Mouse (Mus musculus) spleen, postnatal 4 days (tissue): ENCODE data around the gene Maml2.

Source experiments
- DNase-seq, 2 experiments: peaks; one replicate each; pipeline ENCODE4 v3.0.0; 2022; ENCODE audit warnings: low spot score in 2 of 2

Maml2 gene

DNA sequence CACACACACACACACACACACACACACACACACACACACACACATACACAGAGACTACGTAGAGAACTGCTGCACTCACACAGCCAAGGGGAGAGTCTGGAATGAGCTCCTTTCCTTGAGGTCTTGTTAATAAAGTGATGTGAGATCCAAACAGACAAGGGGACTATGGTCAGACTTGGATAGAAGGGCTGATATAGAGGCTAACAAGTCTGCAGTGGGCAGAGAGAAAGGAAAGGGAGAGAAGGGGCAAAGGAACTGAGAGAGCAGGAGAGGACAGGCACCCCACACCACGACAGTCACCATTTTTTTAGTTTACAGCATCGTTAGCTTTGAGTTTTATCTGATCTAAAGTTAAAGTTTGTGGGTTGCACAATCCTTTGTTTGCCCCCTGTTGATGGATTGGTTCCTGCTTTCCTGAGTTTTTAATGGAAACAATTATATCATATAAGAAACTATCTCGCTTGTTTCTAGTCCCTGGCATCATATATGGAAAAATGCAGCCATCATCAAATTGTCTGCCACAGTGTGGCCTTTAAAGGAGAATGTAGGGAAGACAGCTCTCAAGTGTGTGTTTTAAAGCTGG lies 149.0 kb downstream of the Maml2 start, which contains the start of gene Gm17571:
Gm17571 (minus strand) TSS at position 51 of the 583 bp plus-strand sequence.
- DNase-seq, result no peak

DNA sequence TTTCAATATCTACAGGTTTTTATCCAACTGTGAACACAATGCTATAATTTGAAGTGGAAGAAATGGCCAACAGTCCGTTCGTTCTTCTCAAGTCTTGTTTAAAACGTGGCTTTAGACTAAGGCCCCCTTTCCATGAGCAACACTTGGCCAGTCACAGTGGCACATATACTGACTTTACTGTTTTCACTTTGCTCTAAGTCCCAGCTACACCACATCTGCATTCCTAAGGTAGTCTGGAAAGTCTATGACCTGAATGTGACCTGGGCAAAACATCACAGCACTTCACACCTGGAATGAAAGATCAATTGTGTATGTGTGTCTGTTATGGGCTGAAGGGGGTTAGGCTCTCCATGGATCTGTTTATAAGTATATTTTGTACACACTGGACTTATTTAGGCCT lies 151.0 kb downstream of the Maml2 start:
- DNase-seq, result no peak

DNA sequence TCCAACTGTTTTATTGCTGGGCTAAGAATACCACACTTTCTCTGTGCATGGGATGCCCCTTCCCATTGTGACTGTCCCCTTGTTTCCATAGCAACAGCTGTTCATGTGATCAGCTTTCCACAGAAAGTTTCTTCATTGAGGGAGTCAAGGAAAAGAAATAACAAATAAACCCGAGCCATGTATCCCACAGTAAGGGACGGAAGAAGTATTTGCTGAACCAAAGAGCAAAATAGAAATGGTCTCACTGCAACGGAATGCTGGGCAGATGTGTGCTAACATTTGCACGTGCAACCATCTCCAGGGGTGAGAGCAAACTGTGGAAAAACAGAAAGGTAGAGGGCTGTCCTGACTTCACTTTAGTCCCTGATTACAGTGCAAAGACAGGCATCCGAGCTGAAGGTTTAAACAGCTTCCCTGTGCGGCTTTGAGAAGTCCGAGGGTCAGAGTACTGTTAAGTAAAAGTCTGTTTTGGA lies 156.9 kb downstream of the Maml2 start:
- no peak for DNase-seq

DNA sequence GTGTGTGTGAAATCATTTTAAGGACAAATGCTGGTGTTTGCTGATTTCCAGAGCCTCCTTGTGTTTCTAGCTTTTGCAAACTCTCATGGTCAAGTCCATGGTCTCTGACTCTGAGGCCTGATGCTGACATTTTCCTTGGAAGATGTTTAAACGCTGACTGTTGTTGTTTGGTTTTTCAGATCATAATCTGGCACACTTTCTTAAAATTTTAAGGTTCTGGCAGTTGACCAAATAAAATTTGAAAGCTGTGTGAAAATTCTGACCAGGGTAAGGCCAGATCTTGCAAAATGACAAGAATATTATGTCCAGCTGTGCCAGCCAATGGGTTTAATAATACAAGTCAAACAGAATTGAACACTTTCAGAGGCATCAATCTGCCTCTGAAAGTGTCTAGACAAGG lies 157.5 kb downstream of the Maml2 start:
- DNase-seq, result no peak

DNA sequence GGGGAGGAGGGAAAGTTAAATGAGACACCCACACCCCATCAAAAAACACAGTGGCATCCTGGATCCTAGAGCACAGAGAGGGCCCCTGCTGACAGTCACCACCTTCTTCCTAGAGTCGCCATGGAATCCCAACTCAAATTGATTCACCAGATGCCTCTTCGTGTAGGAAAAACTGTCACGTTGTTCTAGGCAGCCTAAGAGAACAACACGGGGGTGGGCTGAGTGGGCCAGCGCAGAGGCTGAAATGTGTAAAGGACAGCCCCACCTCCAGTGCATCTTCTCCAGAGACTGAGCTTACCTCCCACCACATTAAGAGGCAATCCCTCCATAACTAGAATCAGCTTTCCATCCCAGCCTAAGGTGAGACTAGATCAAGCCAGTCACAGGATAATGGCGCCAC lies 160.0 kb downstream of the Maml2 start:
- DNase-seq, result no peak

DNA sequence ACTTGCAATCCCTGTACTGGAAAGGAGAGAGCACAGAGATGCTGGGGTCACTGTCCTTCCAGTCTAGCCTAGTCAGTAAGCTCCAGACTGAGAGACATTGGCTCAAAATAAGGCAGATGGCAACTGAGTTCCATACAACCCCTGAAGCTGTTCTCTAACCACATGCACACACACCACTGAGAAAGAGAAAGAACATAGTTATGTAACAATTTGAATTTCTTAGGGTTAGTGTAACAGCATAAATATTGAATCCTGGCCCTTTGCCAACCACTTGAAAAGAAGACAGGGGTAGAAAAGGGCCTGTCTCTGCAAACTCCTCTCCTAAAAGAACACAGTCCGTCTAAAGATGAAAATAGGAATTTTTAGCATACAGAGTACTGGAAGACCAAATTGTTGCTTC lies 161.6 kb downstream of the Maml2 start:
- DNase-seq, result no peak

DNA sequence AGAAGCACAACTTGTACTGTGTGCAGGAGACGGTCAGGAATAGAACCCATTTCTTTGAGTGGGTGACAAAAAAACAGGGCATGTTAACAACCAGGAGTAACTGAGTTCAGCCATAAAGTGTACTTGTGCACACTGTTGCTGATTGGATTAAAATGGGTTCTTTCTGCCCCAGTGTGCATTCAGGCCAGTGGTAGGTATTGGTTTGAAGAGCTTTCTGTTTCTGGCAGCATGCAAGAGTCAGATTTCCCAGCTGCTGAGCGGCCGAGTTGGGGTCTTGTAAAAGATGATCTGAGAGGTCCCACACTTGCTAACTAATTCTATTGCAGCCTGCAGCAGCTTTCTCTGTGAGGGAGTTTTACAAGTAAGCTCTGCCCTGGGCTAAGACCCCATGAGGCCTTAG lies 162.3 kb downstream of the Maml2 start:
- DNase-seq, result no peak

DNA sequence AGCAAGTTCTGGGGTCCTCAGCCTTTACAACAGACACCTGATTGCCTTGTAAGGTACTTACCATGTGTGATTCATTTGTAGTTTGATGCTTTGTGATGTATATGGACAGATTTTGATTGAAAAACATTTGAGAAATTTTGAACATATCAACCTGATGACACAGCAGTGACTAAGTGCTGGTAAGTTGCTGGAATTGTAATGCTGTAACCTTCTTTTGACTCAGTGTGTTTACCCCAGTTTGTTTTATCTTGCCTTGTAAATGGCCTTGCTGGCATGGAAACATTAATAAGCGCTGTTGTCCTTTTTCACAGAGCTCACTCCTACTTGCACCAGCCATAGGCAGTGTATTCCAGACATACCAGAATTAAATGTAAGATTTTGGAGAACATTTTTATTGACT lies 163.2 kb downstream of the Maml2 start:
- no peak for DNase-seq

DNA sequence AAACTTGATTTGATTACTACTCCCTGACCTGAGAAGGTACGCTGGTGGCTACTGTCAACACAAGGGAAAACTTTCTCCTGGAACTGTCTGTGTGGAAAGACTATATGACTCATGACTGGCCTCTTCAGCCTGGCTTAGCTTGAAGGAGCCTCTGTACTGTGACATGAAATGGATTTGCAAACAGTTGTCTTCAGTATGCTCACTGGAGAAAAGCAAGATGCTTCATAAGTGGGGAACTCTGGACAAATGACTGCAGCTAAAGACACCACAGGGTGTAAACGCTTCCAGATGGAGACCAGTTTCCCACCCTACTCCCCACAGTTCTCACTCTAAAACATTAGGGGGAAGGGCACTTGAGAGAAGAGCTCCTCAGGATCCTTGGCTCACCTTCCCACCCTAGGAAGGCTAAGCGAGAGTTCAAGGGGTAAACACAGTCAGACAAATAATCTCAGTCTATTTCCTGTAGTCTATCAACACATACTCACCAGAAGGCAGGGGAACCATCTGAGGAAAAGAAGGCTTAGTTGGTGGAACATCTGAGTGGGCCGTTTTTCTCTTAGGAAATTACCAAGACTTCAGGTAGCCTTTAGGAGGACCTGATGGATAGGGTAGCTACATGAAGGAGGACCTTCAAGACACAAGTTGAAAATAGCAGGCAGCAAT lies 167.7 kb downstream of the Maml2 start:
- no peak for DNase-seq

DNA sequence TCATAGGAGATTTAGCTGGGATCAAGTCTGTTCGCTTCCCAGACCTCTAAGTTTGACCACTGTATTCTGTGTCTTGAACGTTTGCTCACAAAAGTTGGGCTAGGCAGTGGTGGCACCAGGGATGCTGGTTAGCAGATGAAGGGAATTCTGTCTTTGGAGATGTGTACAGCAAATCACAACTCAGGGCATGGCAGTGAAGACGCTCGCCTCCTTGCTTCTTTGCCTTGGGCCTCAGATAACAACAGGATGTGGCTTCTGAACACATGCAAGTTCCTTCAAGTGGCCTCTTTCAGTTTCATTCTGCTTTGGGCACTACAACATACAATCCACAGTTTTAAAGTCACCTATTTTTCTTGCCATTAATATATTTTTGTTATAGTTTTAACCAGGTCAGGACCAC lies 168.6 kb downstream of the Maml2 start:
- no peak for DNase-seq

DNA sequence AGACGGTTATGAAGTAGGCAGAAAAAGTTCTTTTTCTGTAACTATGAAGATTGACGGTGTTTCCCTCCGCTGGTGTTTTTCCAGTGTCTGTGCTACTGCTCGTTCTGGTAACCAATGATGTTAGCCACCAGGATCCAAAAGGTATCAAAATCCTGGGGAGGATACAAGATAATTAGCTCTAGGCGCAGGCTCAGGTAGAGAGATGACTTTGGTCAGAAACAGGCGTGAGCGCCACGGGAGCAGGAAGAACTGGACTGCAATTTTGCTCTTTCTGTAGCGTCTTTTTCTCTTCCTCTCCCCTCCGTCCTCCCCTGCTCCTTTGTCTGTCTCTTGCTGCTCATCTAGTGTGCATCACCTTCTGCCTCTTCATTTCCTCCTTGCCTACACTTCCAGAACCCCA lies 169.1 kb downstream of the Maml2 start:
- no peak for DNase-seq

DNA sequence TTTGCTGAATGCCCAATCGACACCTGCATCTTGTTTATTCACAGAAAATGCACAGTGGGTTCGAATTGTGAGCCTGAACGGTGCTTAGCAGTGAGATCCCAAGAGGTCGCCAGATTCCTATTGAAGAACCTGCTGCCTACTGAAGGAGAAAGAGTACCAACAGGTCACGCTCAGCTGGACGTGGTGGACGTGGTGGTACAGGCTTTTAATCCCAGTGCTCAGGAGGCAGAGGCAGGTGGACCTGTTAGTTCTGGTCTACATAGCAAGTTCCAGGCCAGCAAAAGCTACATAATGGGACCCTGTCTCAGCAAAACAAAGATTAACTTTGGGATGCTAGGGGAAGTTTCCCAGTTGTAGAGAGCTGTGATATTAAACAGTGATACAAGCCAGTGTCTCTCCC lies 170.0 kb downstream of the Maml2 start:
- DNase-seq, result no peak

DNA sequence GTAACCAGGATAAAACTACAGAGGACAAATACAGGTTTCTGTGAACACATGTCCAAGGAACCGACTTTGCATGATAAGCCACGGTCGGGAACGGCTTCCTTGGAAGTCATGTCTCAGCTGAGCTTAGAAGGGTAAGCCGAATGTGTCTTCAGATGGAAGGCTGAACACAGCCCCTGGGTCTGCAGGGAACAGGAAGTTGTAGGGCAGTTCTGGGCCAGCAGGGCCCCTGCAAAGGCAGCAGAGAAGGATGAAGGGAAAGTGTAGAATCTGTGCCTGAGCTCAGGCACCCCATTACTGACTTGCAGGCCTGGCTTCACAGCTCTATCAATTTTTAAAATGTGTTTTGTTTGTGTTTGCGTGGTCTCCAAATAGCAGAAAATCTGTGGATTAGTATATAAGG lies 171.0 kb downstream of the Maml2 start:
- peak in 1 of 2 experiments; percentile 20 for DNase-seq

DNA sequence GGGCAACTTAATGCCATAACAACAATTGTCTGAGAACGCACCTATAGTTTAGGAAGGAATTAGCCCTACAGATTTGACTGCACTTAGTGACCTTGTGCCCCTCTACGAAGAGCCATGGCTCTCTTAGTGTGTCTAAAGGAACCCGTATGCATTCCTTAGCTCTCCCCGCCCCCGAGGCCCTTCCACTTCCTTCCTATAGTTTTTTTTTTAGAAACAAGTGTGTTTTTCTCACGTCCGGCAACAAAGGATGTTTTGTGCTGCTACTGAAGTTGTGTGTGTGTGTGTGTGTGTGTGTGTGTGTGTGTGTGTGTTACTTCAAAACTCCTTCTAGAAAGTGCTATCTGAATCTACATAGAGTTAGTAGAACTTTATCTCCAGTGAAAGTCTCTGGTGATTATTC lies 172.3 kb downstream of the Maml2 start:
- peak in 1 of 2 experiments; percentile 20 for DNase-seq

DNA sequence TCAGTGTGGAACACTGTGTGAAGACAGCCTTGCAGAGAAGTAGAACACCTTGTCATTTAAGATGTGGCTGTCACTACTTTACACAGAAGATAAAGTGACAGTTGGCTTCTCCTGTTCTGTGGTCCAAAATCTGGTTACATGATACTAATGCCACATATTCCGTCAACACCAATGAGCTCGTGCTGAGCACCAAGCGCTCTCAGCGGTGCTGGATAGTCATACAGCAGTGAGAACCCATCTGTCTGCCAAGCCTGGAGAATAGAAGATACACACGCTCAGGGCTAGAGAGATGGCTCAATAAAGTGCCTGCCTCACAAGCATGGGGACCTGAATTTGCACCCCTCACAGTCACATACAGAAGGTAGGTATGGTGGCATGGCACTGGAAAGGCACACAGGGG lies 177.2 kb downstream of the Maml2 start:
- DNase-seq, result no peak

DNA sequence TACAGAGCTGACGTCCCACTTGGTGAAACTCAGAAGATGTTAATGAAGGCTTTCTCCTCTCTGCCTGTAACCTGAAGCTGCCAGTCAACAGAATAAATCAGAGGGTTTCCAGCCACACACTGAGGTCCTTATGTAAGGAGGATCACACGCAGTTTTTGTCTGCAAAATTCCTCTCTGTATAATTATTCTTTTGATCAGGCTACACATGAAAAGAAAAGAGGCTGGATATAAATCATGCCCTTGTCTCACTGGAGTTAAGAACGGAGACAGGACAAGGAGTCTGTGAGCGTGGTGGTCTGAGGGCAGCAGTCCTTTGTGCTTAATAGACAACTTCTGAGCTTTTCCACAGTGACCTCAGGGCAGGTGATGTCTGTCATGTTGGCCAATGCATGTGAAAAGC lies 181.5 kb downstream of the Maml2 start:
- no peak for DNase-seq

DNA sequence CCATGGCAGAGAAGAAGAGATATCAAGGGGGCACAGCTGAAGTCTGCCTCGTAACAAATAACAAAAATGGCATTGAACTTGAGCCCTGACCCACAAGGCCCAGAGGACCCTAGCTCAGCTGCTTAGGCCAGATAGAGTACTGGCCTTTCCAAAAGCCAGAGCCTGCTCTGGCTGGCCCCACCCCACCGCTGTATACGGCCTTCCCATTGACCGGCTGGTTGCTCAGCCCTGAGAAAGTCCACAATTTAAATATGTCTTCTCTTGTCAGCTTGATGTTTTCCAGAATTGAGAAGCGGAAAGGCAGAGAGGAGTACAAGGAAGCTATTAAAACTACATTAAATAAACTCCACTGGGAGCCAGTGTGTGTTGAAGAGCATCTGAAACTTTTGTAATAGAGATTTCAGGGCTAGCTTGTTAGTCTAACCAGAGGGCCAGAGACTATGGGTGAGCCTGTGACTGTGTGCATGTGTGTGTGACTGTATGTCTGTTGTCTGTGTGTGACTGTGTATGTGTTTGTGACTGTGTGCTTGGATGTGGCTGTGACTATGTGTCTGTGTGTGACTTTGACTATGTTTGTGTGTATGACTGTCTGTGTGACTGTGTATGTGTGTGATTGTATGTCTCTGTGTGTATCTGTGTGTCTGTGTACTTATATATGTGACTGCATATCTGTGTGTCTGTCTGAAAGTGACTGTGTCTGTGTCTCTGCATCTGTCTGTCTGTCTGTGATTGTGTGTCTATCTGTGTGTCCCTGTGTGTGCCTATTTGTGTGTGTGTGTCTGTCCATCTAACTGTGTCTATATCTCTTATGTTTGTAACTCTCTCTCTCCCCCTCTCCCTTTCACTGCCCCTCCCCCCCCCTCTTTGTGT lies 185.7 kb downstream of the Maml2 start:
- DNase-seq, result no peak

DNA sequence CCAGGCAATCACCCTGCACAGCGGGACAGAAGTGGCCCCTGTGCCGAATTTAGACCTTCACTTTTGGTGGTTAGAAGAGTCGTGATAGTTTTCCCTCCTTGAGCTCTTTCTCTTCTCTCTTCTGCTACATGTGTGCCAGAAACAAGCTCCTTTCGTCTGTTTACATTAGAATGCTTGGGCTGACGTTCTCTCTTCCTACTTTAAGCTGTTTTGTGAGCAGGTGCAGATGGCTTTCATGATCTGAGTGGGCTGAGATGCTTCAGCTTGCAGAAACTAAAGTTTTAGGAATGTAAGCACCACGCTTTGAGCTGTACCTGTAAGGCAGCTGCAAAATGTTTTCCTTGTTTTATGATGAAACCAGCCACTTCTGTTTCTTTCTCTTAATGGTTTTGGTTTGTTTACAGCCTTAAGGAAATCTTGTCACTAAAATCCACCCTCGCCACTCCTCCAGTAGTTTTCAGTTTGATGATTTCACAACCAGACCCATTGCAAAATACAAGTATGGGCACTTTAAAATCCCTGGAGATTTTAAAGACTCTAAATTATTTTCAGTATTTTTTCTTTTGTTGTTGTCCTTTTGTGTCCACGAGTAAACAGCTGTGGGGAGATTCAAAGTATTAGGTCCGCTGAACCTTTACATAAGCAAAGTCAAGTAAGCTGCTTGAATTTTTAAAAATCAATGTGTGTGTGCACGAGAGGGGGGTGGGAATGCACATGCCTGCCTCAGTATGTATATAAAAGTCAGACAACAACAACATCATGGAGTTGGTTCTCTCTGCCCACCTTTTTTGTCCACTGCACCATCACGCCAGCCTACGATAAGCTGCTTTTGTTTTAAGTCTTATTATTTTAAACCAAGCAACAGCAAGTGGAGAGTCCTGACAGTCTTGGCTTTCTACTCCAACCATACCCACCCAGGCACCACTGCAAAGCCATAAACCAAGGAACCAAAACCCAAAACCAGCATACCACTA lies 186.8 kb downstream of the Maml2 start:
- no peak for DNase-seq

DNA sequence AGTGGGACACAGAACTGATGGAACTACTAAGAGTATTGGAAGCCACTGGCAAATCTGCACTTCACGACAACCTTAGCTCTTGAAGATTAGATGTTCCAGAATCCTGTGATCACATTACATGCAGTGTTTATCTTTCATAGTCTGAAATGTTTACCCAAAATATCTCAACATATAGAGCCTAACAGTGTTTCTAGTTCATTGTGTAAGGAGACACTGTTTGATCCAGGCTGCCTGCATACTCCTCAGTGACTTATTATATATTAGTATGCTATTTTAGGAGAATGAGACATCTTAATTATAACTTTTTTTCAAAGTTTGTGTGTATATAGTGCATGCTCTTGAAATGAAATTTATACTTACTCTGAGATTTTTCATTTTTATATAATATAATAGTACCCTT lies 188.2 kb downstream of the Maml2 start:
- DNase-seq, result no peak

DNA sequence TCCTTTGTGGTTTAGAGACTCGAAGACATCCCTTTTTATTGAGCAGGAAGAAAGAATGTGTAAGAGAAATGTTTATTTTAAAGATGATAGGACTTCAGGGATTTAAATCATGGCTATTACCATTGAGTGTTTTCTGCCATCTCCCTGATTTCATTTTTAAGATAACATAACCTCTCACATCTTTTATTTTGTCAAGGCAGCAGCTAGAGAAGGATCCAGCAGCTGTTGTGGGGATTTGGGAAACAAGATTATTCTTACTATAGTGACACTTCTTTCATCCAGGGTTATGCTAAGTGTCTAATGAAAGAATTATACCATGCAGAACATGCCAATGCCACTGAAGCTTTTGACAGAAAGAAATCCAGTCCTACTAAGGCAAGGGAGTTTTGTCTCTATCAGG lies 193.3 kb downstream of the Maml2 start:
- DNase-seq, result no peak

DNA sequence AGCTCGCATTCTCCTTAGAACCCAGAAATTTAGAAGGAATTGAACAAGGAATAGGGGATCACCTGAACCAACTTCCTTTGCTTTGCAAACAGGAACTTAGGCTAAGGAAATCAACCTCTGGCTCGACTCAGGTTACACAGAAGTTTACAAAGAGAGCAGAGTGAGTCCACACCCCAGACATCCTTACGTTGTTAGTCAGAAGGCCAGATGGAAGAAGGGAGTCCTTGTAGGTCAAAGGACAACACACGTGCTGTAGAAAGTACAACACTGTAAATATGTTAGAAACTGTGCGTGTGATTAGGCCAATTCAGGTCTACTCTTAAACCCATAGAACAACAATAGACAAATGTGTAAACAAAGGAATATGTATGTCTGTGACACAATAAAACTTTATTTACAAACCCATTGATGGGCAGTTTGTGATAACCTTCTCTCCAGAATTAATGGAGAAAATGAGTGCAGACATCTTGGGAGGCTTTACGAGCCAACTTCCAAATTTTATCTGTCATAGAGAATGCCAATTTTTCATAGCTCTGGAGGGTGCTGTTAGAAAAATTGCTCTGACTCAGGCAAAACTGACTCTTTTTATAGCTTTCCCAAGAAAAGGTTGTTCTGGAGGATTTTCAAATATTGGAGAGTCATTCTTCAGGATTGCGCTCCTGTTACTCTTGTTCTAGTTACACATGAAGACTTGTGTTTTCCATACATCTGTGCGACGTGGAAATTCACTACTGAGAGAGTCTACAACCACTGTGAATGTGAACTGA lies 194.3 kb downstream of the Maml2 start:
- DNase-seq, result no peak
